Mouse (Mus musculus): Measurements from ENCODE around the gene Ky.

The Ky gene

GRCm38 (mm10) chr9:102505700-102506585 is at the start of gene Ky:
Gene Ky, plus strand, starts transcription at chr9:102505750.
- no peak for DNase-seq

GRCm38 (mm10) chr9:102462251-102462650 is 43.3 kb upstream of the Ky start:
- DNase-seq: no peak

- no peak for DNase-seq
These were observed 40.5 kb upstream of the Ky start for GRCm38 (mm10) chr9:102465044-102465443.

GRCm38 (mm10) chr9:102465726-102466125 is 39.8 kb upstream of the Ky start:
- DNase-seq: no peak

- no peak for DNase-seq
These were observed 35.3 kb upstream of the Ky start for GRCm38 (mm10) chr9:102470076-102470819.

GRCm38 (mm10) chr9:102477767-102478450 is 27.6 kb upstream of the Ky start:
- no peak for DNase-seq

- no peak for DNase-seq
These were observed 27.1 kb upstream of the Ky start for GRCm38 (mm10) chr9:102478451-102478835.

GRCm38 (mm10) chr9:102479022-102479421 is 26.5 kb upstream of the Ky start:
- DNase-seq: peak; percentile 25

GRCm38 (mm10) chr9:102492031-102492795 is 13.3 kb upstream of the Ky start:
- DNase-seq: no peak

GRCm38 (mm10) chr9:102493044-102493443 is 12.5 kb upstream of the Ky start:
- DNase-seq: no peak

GRCm38 (mm10) chr9:102493916-102494315 is 11.6 kb upstream of the Ky start:
- no peak for DNase-seq

- DNase-seq: no peak
These were observed 11.1 kb upstream of the Ky start for GRCm38 (mm10) chr9:102494454-102494853.

GRCm38 (mm10) chr9:102495266-102495665 is 10.3 kb upstream of the Ky start:
- DNase-seq: no peak

GRCm38 (mm10) chr9:102496481-102497041 is 9.0 kb upstream of the Ky start:
- no peak for DNase-seq

- DNase-seq: peak; percentile 15
These were observed 8.4 kb upstream of the Ky start for GRCm38 (mm10) chr9:102497089-102497690.

- DNase-seq: no peak
These were observed 7.6 kb upstream of the Ky start for GRCm38 (mm10) chr9:102497833-102498430.

GRCm38 (mm10) chr9:102498701-102499100 is 6.8 kb upstream of the Ky start:
- DNase-seq: no peak

GRCm38 (mm10) chr9:102499266-102499665 is 6.3 kb upstream of the Ky start:
- no peak for DNase-seq

GRCm38 (mm10) chr9:102499746-102500145 is 5.8 kb upstream of the Ky start:
- DNase-seq: no peak

GRCm38 (mm10) chr9:102501113-102501512 is 4.4 kb upstream of the Ky start:
- DNase-seq: no peak

- DNase-seq: no peak
These were observed 3.4 kb upstream of the Ky start for GRCm38 (mm10) chr9:102502015-102502633.
